Mouse (Mus musculus) frontal cortex, adult (tissue): Measurements from ENCODE around the gene Rpe.
"Not testable (repeated sequence)": the region's sequence is repeated elsewhere in the genome, so short reads cannot be mapped to it uniquely, and the experiment has no call there.

ENCODE experiments used
- ATAC-seq: cut with Nextera tagmentation; 2 replicates; pipeline ENCODE4 v1.9.2; 2017; ENCODE audit warnings: mild to moderate bottlenecking, moderate library complexity, mixed read lengths; ENCODE audit not compliant: low TSS enrichment

Gene Rpe

DNA sequence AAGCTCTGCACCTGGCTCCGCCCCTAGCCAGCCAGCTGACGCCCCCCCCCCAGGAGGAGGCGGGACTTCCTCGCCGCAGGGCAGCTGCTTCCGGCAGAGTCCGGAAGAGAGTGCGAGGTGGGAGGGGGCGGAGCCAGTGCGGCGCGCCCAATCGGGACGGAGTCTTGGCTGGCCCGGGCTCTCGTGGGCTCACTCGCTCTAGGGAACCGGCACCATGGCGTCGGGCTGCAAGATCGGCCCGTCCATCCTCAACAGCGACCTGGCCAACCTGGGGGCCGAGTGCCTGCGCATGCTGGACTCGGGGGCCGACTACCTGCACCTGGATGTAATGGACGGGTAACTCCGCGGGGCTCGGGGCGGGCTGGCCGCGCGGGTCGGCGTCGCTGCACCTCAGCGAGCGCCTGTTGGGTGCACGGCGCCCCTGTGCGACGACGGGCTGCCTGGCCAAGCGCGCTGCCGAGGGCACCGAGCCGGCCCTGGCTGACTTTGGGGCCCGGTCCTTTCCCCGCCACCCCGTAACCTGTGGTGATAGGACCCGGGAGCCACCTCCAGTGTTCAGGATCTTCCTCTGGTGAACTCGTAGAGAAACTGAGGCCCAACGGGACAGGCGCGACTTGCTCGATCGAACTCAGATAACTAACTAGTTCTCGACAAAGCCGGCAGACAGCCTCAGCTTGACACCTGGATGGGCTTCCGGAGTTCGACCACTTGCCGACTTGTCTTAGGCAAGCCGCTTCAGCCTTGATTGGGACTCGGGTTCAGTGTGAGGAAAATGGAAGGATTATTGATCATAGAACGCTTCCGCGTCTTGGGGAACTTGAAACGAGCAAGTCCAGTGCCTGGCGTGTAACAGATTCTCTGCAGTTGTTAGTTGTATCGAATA, at the start of gene Rpe:
Rpe (plus strand) TSS at position 139 of the 883 bp plus-strand sequence.
- peak; percentile 98 for ATAC-seq

DNA sequence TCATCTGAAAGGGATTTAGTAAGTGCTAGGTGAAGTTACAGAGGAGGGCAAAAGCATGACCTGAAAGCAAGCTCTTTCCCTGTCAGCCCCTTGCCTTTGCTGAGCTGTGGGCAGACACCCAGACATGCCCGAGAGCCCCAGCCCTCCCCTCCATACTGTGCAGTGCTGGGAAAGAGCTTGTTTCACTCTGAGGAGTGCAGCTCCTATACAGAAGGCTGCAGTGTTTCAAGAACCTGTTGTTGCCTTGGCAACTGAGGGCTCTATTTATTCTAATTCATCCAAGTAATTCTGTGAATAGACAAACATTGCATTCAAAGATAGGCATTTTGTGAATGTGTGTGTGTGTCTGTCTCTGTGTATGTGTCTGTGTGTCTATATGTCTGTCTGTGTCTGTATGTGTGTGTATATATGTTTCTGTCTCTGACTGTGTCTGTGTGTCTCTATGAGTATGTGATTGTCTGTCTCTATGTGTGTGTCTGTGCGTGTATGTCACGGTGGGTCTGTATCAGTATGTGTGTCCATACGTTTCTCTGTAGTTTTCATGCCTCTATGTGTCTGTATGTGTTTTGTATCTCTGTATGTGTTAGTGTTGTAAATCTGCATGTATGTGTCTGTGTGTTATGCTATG, 45.4 kb upstream of the Rpe start:
- peak; percentile 71 for ATAC-seq

DNA sequence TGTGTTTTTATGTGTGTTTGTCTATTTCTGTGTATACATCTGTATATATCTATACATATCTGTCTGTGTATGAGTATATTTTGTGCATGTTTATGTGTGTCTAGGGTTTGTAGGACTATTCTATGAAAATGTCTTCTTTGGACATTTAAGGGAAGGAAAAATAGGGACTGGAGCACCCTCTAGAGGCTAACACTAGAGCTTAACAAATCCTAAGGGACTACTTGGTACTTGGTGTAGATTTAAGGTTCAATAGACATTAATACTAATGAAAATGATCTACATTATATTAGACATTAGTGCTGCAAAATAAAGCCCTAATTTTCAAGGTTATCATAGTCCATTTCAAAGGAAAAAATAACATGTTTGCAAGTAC, 44.9 kb upstream of the Rpe start:
- ATAC-seq: peak; percentile 93

DNA sequence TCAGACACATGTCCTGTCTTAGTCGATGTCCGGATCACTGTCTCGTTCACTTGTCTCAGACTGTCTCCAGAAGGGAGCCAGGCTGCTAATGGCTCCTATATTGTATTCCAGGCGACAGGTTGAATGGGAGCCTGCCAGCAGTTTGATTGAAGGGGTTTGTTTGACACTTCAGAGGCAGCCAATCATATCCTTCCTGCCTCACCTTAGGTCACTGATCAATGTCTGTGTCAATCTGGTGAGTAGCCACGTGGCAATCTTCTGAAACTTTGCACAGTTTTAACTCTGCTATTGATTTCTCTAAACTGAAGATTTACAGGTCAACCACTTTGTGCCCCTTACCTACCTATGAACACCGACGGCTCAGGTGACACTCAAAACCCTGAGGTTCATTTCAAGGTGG, 29.2 kb upstream of the Rpe start:
- ATAC-seq: no peak

DNA sequence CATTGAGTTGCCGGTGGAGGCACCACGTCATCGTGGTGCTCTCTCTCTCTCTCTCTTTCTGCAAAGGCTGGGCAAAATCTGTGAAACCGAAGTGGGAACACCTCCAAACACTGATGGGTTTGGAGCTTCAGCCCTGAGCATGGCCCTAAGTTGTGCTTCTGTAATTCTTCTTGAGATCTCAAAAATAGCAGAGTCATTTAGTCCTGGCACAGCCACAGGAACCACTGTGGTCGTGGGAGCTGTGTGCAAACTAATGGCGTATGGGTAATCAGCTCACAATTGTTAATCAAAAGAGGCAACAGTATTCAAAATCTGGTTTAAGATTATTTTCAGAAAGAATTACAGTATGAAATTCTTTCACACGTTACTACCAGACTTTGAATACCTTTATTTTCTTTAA, 27.8 kb upstream of the Rpe start:
- no peak for ATAC-seq

DNA sequence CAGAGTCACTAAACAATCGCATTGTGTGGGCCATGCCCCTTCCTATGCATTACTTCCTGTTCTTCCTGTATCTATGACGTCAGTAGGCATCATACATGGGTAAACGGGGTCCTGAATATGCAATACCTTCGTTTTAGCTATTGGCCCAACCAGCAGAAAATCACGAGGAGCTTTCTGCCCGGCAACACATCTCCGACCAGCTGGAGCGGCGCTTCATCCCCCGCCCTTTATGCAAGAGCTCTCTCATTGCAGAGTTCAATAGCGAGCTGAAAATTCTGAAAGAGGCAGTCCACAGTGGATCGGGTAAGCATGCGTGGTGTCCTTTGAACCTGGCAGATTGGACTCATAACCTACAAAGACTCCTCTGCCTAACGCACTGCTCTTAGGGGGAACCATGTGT, 22.7 kb upstream of the Rpe start:
- ATAC-seq: peak; percentile 32; the same call in 1 of the 2 replicates

DNA sequence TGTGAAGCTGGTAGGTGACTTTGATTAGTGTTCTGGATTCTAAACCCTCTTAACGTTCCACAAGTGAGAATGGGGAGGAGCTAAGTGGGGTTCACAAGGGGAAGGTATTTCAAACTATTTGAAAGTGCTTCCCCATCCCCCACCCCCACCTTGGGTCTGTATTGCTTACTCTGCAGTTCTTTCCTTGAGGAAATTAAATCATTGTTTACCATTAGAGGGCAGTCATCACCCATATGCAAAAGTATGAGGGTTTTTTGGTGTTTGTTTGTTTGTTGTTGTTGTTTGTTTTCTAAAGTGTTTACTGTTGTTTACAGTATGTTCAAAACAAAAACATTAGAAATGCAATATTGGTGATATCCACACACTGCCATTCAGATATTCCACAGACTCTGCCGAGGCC, 22.0 kb upstream of the Rpe start:
- no peak for ATAC-seq

DNA sequence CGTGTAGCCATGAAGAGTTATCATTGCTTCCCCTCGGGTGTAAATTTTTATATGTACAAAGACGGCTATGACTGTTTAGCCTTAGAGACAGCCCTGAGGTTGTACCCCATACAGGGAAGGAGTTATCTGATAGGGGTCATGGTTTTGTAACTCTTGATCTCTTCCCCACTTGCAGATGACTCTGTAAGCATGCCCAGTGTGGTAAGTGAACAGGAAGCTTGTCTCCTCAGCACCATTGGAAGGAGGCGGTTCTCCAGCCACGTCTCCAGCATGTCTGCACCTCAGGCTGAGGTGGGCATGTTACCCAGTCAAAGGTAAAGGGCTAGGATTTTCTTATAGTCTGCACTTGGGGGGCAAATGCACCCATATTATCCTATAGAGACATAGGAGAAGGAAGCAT, 17.7 kb upstream of the Rpe start:
- ATAC-seq: no peak

DNA sequence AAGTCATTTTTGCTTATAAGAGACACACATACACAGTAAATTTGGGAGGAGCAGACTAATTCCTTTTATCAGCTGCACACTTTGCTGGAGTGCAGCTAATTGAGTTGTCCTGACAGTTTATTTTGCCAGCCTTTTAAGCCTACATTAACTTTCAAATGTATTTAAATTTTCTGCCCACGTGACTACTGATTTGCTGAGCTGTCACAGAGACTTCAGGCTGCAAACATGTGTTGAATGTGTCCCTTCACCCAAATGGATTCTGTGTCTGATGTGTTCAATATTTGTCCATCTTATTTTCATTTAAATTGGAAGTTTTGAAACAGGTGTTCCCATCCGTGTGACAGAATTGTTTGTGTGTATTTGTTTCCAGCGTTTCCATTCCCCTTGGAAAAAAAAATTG, 8.9 kb upstream of the Rpe start:
- ATAC-seq: no peak

DNA sequence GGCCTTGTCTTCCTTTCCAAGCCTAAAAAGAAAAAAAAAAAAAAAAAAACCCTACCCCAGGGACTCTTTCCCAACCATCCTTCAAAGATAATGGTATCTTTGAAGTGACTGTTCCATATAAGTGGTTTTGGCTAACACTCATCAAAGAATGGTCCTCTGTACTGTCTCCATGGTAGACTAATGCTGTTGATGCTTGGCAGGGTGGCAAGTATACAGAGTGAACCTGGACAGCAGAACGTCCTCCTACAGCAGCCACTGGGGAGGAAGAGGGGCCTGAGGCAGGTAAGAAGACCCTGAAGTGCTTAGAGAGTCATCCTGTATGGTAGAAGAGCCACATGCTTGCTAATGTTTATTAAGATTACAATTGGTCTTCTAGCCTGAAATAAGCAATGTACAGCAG, 8.3 kb upstream of the Rpe start:
- no peak for ATAC-seq

DNA sequence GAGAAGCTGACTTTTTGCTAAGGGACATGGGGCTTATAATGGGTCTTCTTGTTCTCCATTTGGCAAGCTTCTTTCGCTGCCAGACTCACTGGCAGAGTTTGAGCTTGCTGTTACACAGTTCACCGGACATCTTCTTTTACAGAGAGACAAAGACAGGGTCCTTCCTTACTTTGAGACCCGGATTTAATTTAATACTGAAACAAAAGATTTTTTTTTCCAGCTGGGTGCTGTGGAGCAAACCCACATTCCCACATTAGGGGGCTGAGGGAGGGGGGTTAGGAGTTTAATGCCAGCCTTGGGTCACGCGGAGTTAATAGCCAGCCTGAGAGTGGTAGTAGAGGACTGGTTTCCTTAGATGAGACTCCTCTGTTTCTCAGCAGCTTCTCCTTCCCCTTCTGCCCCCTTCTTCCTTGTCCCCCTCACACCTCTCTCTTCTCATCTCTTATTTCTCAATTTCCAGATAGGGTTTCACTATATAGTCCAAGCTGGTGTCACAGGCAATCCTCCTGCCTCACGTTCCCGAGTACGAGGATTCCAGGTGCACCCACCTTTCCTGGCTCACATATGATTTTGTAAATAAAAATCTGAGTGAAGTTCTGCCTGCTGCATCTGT, 7.7 kb upstream of the Rpe start:
- ATAC-seq: no peak

DNA sequence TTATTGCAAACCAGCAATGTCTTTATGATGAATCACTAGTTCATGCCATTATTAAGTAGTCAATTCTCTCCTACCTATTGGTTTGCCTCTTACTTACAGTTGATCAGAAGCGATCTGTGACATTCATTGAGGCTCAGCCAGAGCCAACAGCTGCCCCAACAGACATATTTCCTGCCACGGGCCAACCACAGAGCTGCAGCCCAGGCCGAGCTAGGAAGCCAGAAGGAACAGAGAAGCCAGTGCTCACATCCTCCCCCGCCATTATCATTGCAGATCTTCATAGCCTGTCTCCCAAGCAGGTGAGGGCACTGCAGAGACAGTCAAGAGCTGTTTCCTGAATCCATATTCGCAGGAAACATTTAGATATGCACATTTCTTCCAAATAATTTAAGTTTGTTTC, 6.4 kb upstream of the Rpe start:
- no peak for ATAC-seq

DNA sequence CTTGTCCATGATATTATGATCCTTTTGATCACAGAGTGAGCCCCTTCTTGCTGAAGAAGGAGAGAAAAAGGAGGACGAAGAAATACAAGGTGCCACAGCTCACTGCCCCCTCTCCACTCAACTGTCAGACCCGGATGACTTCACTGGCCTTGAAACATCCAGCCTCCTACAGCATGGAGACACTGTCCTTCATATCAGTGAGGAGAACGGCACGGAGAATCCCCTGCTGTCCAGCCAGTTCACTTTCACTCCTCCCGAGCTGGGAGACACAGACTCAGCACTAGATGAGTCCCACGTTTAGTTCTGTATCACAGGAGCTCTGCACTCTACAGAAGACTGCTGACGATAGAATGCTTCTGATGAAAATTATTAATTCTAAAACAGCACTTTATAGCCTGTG, 5.3 kb upstream of the Rpe start:
- no peak for ATAC-seq

DNA sequence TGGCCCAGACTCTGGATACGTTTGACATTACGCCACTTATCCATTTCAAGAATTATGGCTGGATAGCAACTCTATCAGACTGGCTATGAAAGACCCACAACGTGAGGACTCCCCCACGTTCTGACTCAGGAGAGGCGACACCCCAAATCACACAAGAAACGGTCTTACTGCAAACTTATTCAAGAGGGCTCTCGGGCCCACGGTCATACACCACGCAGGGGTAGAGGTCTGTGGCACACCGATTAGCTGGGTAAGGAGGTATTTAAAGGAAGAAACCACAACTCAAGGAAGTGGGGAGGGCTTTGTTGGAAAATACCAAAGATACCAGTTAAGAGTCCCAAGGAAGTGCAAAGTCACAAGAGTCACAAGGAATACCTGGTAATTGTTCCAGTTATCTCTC, 1.0 kb upstream of the Rpe start:
- not testable (repeated sequence) for ATAC-seq

DNA sequence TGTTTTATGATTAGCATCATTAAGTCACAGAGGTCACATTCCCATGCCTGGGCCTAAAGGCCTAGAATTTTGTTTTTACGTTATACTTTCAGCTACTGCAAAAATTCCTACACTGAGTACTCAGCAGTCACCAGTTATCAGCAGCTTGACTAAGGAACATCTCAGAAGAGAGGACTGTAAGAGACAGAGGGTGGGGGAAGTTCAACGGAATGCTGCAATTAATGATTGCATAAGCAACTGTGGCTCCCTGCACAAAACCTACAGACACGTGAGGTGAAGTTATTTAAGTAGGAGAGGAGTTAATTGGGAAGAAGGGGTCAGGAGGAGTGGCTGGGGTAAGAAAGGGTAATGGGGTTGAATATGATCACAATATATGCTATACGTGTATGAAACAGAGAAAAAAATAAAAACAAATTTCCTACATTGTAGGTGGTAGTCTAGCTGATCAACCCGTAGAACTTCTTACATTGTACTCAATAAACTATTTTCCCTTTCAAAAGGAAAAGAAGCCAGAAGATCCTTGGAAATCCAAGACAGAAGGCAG, 410 bp upstream of the Rpe start:
- peak; percentile 7; the same call in 1 of the 2 replicates for ATAC-seq

DNA sequence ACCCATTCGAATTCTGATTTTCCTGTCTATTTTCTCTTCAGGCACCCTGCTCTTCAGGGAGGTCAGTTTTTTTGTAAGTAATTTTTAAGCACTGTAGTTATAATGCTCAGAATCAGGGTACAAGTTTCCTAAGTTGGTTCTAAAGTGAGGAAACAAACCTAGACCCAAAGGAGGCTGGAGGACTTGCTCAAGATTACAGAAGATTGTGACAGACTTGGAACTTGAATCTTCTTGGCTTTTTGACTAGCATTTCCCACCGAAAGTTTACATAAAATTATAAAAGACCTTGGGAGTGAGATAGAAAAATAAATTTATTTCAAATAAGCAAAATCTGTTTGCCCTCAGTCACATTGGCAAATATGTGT, 927 bp downstream of the Rpe start:
- ATAC-seq: no peak

DNA sequence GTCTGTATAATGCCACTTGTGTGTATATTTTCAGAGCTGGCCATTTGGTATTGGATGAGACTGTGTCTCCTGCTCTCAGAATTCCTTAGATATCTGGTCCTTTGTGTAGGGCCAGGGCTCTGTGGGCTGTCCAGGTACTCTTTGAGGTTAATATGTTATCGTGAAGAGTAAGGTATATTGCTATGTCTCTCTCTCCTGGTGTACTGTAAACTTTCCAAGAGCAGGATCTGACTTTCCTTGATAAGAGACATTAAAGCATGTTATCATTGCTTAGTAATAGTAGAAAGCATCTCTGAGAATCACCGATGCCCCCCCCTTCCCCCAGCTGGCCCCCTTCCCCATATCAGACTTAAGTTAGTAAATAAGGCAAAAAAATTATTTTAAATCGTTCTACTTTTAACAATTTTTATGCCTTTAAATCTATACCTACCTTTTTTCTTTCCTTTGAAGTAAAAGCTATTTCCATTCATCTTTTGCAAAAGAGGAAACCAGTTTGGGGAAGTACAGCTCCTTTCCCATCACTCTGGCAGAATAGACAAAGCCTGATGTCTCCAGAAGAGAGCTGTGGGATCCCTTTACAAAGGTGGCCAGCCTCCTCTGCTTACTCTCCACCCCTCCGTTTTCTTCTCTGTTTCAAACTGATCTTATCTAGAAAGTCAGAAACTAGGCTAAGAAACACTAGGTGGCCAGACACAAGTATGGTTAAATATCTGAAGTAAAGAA, 2.2 kb downstream of the Rpe start:
- no peak for ATAC-seq

DNA sequence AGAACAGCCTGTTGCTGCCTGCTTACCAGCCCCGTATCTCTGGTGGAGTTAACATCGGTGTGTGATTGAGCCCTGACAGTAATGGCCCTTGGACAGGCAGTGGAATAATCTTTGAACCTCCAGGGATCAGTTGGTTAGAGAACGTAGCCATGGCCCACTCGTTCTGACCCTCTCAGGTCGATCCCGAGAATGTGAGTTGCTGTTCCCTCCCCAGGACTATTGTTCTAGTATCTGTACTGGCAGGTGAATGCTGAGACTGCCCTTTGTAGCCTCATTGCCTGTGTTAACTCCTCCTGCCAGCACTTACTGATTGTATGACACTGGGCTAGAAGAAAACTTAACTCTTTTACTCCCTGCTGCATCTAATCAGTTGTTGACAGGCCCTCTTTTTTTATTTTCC, 3.9 kb downstream of the Rpe start:
- ATAC-seq: no peak

DNA sequence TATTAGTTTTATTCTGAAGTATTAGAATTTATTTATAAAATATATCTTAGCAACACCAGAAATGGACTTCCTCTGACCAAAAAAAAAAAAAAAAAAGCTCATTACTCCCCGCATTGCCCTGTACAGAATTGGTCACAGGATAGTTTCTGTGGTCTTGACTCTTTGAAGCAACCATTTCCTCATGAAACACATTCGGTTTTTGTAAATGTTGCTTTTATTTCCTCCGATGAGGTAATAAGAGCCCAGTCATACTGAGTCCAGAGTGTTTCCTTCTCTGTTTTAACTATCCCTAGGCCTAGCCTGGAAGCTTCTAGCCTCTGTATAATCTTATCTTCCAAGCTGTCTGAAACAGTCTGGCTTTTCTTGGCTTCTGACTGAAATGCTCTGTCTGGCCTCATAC, 12.2 kb downstream of the Rpe start:
- no peak for ATAC-seq

DNA sequence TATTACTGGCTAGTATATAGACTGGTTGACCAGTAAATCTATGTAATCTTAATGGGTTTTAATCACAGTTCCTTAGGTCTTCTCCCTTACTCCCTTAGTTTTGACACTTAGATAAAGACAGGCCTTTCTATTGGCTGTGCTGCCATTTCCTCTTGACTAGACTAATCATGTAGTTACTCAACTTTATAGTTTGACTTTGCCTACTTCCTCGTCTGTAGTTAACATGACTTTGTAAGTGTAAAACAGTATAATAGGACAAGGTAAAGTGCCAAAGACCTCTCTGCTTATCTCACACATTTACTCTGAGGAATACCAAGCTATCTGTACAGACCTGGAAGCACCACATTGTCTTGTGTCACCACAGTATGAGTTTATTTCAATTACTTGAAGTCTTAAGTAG, 29.9 kb downstream of the Rpe start:
- no peak for ATAC-seq

DNA sequence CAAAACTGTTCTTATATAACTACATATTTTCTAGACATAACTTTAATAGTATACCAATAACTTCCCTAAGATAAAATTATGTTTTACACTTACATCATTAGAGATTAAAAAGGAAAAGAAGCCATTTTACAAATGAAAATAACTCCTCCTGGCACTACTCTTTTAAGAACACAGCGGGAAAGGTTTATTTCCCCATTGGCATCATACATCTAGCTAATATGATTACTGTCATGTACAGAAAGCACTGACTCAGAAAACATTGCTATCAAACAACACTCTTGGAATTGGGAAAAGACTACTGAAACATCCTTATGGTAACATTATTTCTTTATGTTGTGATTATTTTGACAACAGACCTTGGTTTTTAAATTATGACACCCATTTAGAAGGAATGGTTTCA, 68.1 kb downstream of the Rpe start:
- no peak for ATAC-seq
